Mouse (Mus musculus) lung, embryonic 14.5 days (tissue): ENCODE results near the gene Mrpl43. TPM values are rescaled to one million over a fixed set of nuclear protein-coding genes. Genes with fewer than 3 reads are reported as not detected.

Source experiments
- ATAC-seq: fragments of 200-750 bp; cut with Nextera tagmentation; 2 replicates; pipeline ENCODE4 v1.8.0; 2017; ENCODE audit warnings: mild to moderate bottlenecking, moderate TSS enrichment, moderate library complexity; ENCODE audit not compliant: insufficient read depth
- DNase-seq: peaks from one replicate; pipeline ENCODE4 v3.0.0-alpha.2; 2015
- H3K27ac ChIP-seq: fragments of 300-500 bp; sonication (generic); 2 replicates; pipeline ENCODE4 v1.5.1; 2014; ENCODE audit warnings: low read depth, mild to moderate bottlenecking, moderate library complexity
- H3K27me3 ChIP-seq: fragments of 300-500 bp; sonication (generic); 2 replicates; pipeline ENCODE4 v1.6.1; 2014; ENCODE audit warnings: low read length, control low read depth; ENCODE audit not compliant: insufficient read depth
- H3K36me3 ChIP-seq: fragments of 300-500 bp; sonication (generic); 2 replicates; pipeline ENCODE4 v1.6.1; 2014; ENCODE audit warnings: control low read depth; ENCODE audit not compliant: insufficient read depth
- H3K4me1 ChIP-seq: fragments of 300-500 bp; sonication (generic); 2 replicates; pipeline ENCODE4 v1.6.1; 2014; ENCODE audit warnings: antibody characterized with exemption, control low read depth; ENCODE audit not compliant: insufficient read depth
- H3K4me2 ChIP-seq: fragments of 300-500 bp; sonication (generic); 2 replicates; pipeline ENCODE4 v1.6.1; 2014; ENCODE audit warnings: mild to moderate bottlenecking
- H3K4me3 ChIP-seq: fragments of 300-500 bp; sonication (generic); 2 replicates; pipeline ENCODE4 v1.5.1; 2014; ENCODE audit warnings: low read depth, low read length
- H3K9ac ChIP-seq: fragments of 300-500 bp; sonication (generic); 2 replicates; pipeline ENCODE4 v1.6.1; 2014
- H3K9me3 ChIP-seq: fragments of 300-500 bp; sonication (generic); 2 replicates; pipeline ENCODE4 v1.6.1; 2016; ENCODE audit warnings: low read depth, low read length, control low read depth
- CTCF ChIP-seq: IDR thresholded peaks from 2 replicates; pipeline ENCODE4 v1.5.1; 2016; ENCODE audit warnings: antibody characterized with exemption, low read depth
- WGBS: fragments of 180-500 bp; shearing (Covaris S2); extraction: QIAGEN DNeasy Blood & Tissue Kit; methylation state at CpG from one replicate; pipeline ENCODE4 v1.1.7; 2014; 5-methylcytosine and 5-hydroxymethylcytosine counted together
- polyA plus RNA-seq: library from polyadenylated mRNA; unstranded; fragments of >200 nt; fragmentation: Nextera tagmentation; extraction: Ambion mirVana; gene quantifications from 2 replicates; pipeline ENCODE4 v1.2.1, GENCODE M21; 2014

Gene Mrpl43
- polyA plus RNA-seq, 1 experiment from 2014 or later, result 61.3 TPM

DNA sequence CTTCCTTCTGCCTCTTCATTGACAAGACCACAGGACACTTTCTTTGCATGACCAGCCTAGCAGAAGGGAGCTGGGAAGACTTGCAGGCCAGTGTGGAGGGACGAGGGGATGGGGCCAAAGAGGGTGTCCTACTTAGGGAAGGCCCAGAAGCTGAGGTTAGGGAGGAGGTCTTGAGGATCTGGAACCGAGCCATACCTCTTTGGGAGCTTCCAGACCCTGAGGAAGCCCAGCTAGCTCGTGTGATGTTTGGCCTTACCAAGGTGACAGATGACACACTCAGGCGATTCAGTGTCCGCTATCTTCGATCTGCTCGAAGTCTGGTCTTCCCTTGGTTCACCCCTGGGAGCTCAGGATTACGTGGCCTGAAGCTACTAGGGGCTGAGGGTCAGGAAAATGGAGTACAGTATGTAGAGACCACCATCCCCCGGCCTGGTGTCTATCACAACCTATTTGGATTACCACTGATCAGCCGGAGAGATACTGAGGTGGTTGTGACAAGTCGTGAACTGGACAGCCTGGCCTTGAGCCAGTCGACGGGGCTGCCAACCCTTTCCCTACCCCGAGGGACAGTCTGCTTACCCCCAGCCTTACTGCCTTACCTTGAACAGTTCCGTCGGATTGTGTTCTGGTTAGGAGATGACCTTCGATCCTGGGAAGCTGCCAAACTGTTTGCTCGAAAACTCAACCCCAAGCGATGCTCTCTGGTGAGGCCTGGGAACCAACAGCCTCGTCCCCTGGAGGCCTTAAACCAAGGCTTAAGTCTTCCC lies 1.4 kb upstream of the Mrpl43 start:
- ATAC-seq, result no peak
- no peak overlapping the region for H3K27ac ChIP-seq
- WGBS, result 77% methylated on average over 20 of the region's 20 CpGs
- no peak for TF ChIP-seq CTCF
- no peaks in the 10 kb centered on the region for H3K9me3 ChIP-seq
- H3K4me1 ChIP-seq, result peaks cover 14% of the 10 kb centered on the region
- H3K4me2 ChIP-seq, result peak overlapping the region; percentile 92
- H3K27me3 ChIP-seq, result no peaks in the 10 kb centered on the region
- peak overlapping the region; percentile 97 for H3K4me3 ChIP-seq
- DNase-seq, result no peak
- peak overlapping the region; percentile 72; the same call in 1 of the 2 replicates for H3K9ac ChIP-seq
- H3K36me3 ChIP-seq, result peaks cover 62% of the 10 kb centered on the region

DNA sequence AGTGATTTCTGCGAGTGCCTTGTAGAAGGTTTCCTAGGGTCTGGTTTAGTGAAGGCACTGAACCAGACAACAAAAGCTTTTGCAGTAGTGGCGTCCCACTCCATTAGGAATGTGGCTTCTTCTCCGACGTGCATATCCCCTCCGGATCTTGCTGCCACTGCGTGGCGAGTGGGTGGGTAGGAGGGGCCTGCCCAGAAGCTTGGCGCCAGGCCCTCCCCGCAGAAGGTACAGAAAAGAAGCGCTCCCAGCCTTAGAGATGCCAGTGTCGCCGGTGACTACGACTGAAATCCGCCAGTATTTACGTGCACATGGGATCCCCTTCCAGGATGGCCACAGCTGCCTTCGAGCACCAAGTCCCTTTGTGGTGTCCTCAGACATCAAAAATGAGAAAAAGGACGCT lies 779 bp upstream of the Mrpl43 start:
- Histone ChIP-seq H3K27ac (peak overlapping the region; percentile 80; the same call in 1 of the 2 replicates), H3K36me3 (peaks cover 56% of the 10 kb centered on the region), H3K9ac (peak overlapping the region; percentile 72), H3K27me3 (no peaks in the 10 kb centered on the region), H3K4me2 (peak overlapping the region; percentile 92), H3K4me1 (peaks cover 14% of the 10 kb centered on the region), H3K9me3 (no peaks in the 10 kb centered on the region), H3K4me3 (peak overlapping the region; percentile 97)
- 31% methylated on average over 17 of the region's 17 CpGs for WGBS
- TF ChIP-seq CTCF, result no peak
- ATAC-seq, result no peak
- no peak for DNase-seq

DNA sequence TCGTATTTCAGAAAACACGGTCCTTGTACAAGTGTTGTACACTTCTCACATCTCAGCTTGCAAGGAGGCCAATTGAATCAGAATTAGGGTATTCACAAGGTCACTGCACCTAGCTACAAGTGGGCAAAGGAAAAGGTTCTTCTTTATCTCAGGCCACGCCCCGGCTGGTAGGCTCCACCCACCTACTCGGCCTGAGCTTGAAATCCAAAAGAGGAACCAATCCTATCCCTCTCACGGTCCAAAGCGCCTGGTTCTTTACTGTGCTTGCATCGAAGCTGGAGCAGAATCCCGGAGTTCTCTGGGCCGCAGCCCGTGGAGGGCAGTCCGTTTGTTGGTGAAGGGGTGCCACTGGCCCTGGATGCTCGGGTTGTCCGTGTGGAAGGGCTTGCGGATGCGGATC lies 798 bp downstream of the Mrpl43 start, which contains the start of gene Twnk:
Twnk (plus strand) TSS at position 220 of the 400 bp plus-strand sequence.
- H3K9ac ChIP-seq, result peak within 1 kb of the TSS; percentile 72
- peak within 1 kb of the TSS; percentile 80; the same call in 1 of the 2 replicates for H3K27ac ChIP-seq
- DNase-seq (peak; percentile 56), ATAC-seq (no peak)
- 10% methylated on average over 16 of the region's 16 CpGs for WGBS
- H3K4me2 ChIP-seq, result peak within 1 kb of the TSS; percentile 92
- H3K4me3 ChIP-seq, result peak within 1 kb of the TSS; percentile 97
- H3K4me1 ChIP-seq, result peaks cover 14% of the 10 kb centered on the region
- no peaks in the 10 kb centered on the region for H3K27me3 ChIP-seq
- TF ChIP-seq CTCF, result no peak
- peaks cover 46% of the 10 kb centered on the region for H3K36me3 ChIP-seq
- no peaks in the 10 kb centered on the region for H3K9me3 ChIP-seq

DNA sequence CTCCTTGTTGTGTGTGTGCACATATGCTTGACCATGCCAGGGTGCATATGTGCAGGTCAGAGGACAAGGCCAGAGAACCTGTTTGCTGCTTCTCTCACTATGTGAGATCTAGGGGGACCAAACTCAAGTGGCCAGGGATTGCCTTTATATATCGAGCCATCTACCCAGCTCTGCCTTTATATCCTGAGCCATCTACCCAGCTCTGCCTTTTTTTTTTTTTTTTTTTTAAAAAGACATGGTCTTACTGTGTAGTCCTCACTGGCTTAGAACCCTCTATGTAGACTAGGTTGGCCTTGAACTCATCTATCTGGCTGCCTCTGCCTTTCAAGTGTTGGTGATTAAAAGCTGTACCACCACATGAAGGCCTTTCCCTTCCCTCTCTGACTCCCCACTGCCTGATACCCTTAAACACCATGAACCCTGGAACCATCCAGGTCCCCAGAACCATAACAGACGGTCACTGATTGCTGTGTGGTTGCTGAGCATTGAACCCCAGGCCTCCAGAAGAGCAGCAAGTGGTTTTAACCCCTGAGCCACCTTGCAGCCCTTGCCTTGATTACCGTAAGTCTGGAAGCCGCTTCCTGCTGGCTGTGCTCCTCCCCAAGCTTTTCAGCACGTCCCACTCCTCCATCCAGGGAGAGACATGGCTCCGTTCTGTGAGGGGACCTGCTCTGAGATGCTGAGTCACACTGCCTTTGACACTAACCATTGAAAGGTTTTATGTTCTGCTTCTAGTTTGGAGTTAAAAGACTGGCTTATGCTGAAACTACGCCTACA lies 2.3 kb downstream of the Mrpl43 start:
- DNase-seq (no peak), ATAC-seq (no peak)
- Histone ChIP-seq H3K4me1 (peaks cover 14% of the 10 kb centered on the region), H3K9me3 (no peaks in the 10 kb centered on the region), H3K36me3 (peaks cover 32% of the 10 kb centered on the region), H3K4me3 (no peak overlapping the region), H3K4me2 (no peak overlapping the region), H3K27me3 (no peaks in the 10 kb centered on the region), H3K9ac (no peak overlapping the region), H3K27ac (no peak overlapping the region)
- TF ChIP-seq CTCF, result no peak
- 81% methylated on average over 7 of the region's 7 CpGs for WGBS

DNA sequence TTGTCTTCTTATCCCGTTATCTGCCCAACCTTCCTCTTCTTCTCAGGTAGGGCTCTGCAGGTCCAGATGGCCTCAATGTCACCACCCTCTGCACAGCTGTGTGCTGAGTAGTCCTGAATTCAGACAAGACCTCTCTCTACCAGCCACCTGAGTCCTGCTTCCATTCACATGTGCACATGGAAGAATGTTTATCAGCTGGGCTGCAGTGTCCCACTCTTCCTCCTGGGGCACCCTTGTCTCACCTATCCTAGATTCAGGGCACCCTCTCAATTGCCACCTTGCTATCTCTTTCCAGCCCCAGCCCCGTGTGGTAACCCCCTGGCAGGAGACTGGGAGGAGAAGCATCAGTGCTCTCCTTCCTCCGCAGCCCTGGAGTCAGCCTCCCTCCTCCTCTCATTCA lies 3.9 kb downstream of the Mrpl43 start:
- peaks cover 10% of the 10 kb centered on the region for H3K4me1 ChIP-seq
- no peak overlapping the region for H3K4me3 ChIP-seq
- no peak overlapping the region for H3K9ac ChIP-seq
- no peak overlapping the region for H3K27ac ChIP-seq
- ATAC-seq, result no peak
- no peaks in the 10 kb centered on the region for H3K9me3 ChIP-seq
- no peaks in the 10 kb centered on the region for H3K27me3 ChIP-seq
- TF ChIP-seq CTCF, result peak; percentile 31; the same call in 1 of the 2 replicates
- no peak overlapping the region for H3K4me2 ChIP-seq
- WGBS, result 56% methylated on average over 3 of the region's 3 CpGs
- DNase-seq, result no peak
- H3K36me3 ChIP-seq, result peaks cover 27% of the 10 kb centered on the region

DNA sequence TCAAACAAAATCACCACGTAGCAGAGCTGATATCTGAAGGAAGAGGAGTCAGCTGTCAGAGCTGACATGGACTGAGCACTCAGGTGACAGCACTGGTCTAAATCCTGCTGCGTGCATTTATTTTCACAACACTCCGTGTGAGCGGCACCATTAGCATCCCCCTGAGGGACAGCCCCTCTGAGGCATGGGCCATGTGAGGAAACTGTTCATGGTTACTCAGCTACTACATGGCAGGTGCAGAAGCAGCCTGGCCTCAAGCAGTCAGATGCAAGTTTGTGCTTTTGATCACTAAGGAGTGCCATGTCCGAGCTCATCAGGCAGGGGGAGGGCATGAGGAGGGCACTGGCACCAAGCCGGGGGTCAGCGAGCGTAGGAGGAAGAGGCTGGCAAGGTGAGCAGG lies 6.6 kb downstream of the Mrpl43 start:
- H3K36me3 ChIP-seq, result peaks cover 22% of the 10 kb centered on the region
- no peak for TF ChIP-seq CTCF
- DNase-seq (no peak), ATAC-seq (no peak)
- H3K4me3 ChIP-seq, result no peak overlapping the region
- no peak overlapping the region for H3K4me2 ChIP-seq
- H3K27ac ChIP-seq, result no peak overlapping the region
- WGBS, result 83% methylated on average over 8 of the region's 8 CpGs
- no peak overlapping the region for H3K9ac ChIP-seq
- no peaks in the 10 kb centered on the region for H3K4me1 ChIP-seq
- H3K9me3 ChIP-seq, result no peaks in the 10 kb centered on the region
- H3K27me3 ChIP-seq, result no peaks in the 10 kb centered on the region

DNA sequence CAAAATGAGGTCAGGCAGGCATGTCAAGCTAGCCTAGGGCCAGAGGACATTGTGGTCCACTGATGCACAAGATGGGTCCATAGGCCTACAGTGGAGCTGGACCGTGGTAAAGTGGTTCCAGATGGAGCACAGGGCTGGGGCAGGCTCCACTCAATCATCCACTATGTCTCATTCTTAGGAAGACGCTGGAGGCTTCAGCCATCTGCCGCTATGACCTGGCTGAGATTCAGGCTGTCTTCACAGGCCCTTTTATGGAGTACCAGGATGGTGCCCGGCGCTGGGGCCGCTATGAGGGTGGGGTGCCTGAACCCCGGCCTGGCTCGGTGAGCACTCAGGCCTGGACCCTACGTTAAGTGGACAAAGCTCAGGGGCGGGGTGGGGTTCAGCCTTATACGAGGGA lies 8.5 kb downstream of the Mrpl43 start:
- H3K9ac ChIP-seq, result no peak overlapping the region
- H3K9me3 ChIP-seq, result no peaks in the 10 kb centered on the region
- H3K4me3 ChIP-seq, result no peak overlapping the region
- H3K27me3 ChIP-seq, result no peaks in the 10 kb centered on the region
- H3K4me1 ChIP-seq, result no peaks in the 10 kb centered on the region
- no peak overlapping the region for H3K27ac ChIP-seq
- H3K36me3 ChIP-seq, result peaks cover 5% of the 10 kb centered on the region; the same call in 1 of the 2 replicates
- WGBS, result 73% methylated on average over 11 of the region's 11 CpGs
- DNase-seq (no peak), ATAC-seq (no peak)
- no peak overlapping the region for H3K4me2 ChIP-seq
- no peak for TF ChIP-seq CTCF
